Mouse (Mus musculus) stomach, embryonic 16.5 days (tissue): ENCODE data around the gene Cdk13. TPM values are rescaled to one million over a fixed set of nuclear protein-coding genes. Genes with fewer than 3 reads are reported as not detected.

ENCODE experiments used
- ATAC-seq: fragments of 200-750 bp; cut with Nextera tagmentation; 2 replicates; pipeline ENCODE4 v1.8.0; 2017; ENCODE audit warnings: moderate number of reproducible peaks, moderate TSS enrichment; ENCODE audit not compliant: insufficient read depth, low FRiP score
- H3K27ac ChIP-seq: fragments of 300-500 bp; sonication (generic); 2 replicates; pipeline ENCODE4 v1.5.1; 2014; ENCODE audit warnings: low read length
- H3K27me3 ChIP-seq: fragments of 300-500 bp; sonication (generic); 2 replicates; pipeline ENCODE4 v1.6.1; 2014; ENCODE audit warnings: low read length, control low read depth, mixed read lengths; ENCODE audit not compliant: control insufficient read depth, insufficient read depth
- H3K36me3 ChIP-seq: fragments of 300-500 bp; sonication (generic); 2 replicates; pipeline ENCODE4 v1.6.1; 2014; ENCODE audit warnings: low read length; ENCODE audit not compliant: control insufficient read depth, insufficient read depth
- H3K4me1 ChIP-seq: fragments of 300-500 bp; sonication (generic); 2 replicates; pipeline ENCODE4 v1.6.1; 2014; ENCODE audit warnings: low read length, control low read depth, mixed read lengths; ENCODE audit not compliant: control insufficient read depth, insufficient read depth
- H3K4me2 ChIP-seq: fragments of 300-500 bp; sonication (generic); 2 replicates; pipeline ENCODE4 v1.6.1; 2014; ENCODE audit warnings: low read depth, low read length, mixed read lengths
- H3K4me3 ChIP-seq: fragments of 300-500 bp; sonication (generic); replicated peaks from 2 replicates; pipeline ENCODE4 v1.5.1; 2014; ENCODE audit warnings: mild to moderate bottlenecking, low read length
- H3K9ac ChIP-seq: fragments of 300-500 bp; sonication (generic); 2 replicates; pipeline ENCODE4 v1.6.1; 2014; ENCODE audit warnings: low read length
- H3K9me3 ChIP-seq: fragments of 300-500 bp; sonication (generic); replicated peaks from 2 replicates; pipeline ENCODE4 v1.6.1; 2016; ENCODE audit warnings: low read length, control low read depth; ENCODE audit not compliant: control insufficient read depth
- WGBS: fragments of 180-500 bp; shearing (Covaris S2); extraction: QIAGEN DNeasy Blood & Tissue Kit; methylation state at CpG from one replicate; pipeline ENCODE4 v1.1.7; 2014; 5-methylcytosine and 5-hydroxymethylcytosine counted together
- polyA plus RNA-seq: library from polyadenylated mRNA; unstranded; fragments of >200 nt; fragmentation: Nextera tagmentation; extraction: Ambion mirVana; gene quantifications from 2 replicates; pipeline ENCODE4 v1.2.1, GENCODE M21; 2015

Gene Cdk13
- polyA plus RNA-seq, 1 experiment from 2014 or later = 12.9 TPM

DNA sequence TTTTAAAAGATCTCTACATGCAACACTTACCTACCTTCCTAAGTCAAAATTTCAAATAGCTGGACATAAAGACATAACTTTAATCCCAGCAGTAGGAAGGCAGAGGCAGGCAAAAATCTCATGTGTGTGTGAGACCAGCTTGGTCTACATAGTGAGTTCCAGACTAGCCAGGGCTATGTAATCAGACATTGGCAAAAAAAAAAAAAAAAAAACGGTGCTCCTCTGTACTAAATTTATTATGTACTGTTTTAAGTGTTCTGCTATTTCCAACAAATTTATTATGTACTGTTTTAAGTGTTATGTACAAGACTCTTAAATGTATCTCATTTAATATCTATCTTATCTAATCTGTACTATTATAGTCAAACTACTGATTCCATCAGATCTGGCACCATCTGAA is 28.6 kb downstream of the Cdk13 start:
- no peak for ATAC-seq
- WGBS = 85% methylated on average over 1 of the region's 1 CpGs
- H3K4me3 ChIP-seq = no peak overlapping the region
- H3K27me3 ChIP-seq = no peaks in the 10 kb centered on the region
- H3K27ac ChIP-seq = no peak overlapping the region
- H3K4me2 ChIP-seq = no peak overlapping the region
- no peaks in the 10 kb centered on the region for H3K4me1 ChIP-seq
- H3K36me3 ChIP-seq = no peaks in the 10 kb centered on the region
- H3K9ac ChIP-seq = no peak overlapping the region
- H3K9me3 ChIP-seq = no peaks in the 10 kb centered on the region

DNA sequence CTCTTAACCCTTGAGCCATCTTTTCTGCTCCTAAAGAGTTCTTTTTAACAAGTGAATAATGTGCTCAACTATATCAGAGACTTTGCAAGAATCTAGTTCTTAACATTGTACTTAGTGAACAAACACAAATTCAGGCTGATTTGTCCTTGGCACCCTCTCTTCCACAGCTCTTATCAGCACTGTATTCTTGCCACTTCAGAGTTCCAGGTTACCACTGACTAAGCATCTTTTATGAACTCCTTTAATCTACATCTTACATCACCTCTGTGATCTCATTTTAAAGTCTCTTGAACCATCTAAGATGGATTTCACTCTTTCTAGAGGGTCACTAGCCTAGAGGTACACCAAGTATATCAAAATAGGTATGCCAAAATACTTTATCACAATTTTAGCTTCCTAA is 29.5 kb downstream of the Cdk13 start:
- Histone ChIP-seq H3K4me1 (no peaks in the 10 kb centered on the region), H3K4me2 (no peak overlapping the region), H3K4me3 (no peak overlapping the region), H3K9me3 (no peaks in the 10 kb centered on the region), H3K9ac (no peak overlapping the region), H3K27ac (no peak overlapping the region), H3K36me3 (no peaks in the 10 kb centered on the region), H3K27me3 (no peaks in the 10 kb centered on the region)
- ATAC-seq = no peak

DNA sequence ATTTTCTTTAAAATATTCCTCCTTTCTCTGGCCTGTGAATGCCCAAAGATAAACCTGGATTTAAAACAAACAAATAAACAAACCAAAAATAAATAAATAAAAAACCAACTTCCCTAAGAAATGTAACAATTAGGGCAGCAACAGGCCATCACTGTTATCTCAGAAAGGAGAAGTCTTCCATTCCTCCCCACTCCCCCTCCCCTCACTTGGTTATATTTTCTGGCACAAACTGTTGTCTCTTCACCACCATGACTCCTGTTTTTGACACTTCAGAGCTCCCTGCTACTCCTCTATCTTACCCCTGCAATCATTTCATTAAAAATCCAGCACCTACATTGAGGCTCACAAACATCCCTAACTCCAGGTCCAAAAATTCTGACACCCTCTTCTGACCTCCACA is 31.8 kb downstream of the Cdk13 start:
- H3K27ac ChIP-seq = no peak overlapping the region
- H3K9me3 ChIP-seq = no peaks in the 10 kb centered on the region
- no peak overlapping the region for H3K4me3 ChIP-seq
- H3K9ac ChIP-seq = no peak overlapping the region
- no peak for ATAC-seq
- no peaks in the 10 kb centered on the region for H3K36me3 ChIP-seq
- no peak overlapping the region for H3K4me2 ChIP-seq
- H3K27me3 ChIP-seq = no peaks in the 10 kb centered on the region
- H3K4me1 ChIP-seq = no peaks in the 10 kb centered on the region

DNA sequence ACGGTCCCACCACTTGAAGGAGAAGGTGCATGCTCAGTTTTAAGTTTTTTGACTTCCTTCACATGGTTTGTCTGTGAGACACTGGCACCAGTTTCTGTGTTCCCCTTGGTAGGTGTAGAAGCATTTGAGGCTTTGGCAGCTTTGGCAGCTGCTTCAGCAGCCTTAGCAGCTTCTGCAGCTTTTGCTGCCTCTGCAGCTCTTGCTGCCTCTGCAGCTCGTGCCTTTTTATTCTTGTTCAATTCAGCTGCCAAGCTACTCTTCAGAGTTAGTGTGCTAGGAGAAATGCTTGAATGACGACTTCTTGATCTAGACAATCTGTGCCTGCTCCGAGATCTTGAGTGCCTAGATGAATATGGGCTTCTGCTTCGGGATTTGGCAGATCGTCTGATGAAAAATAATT is 32.3 kb downstream of the Cdk13 start:
- no peak for ATAC-seq
- Histone ChIP-seq H3K9ac (no peak overlapping the region), H3K4me2 (no peak overlapping the region), H3K36me3 (no peaks in the 10 kb centered on the region), H3K27ac (no peak overlapping the region), H3K27me3 (no peaks in the 10 kb centered on the region), H3K4me1 (no peaks in the 10 kb centered on the region), H3K9me3 (no peaks in the 10 kb centered on the region), H3K4me3 (no peak overlapping the region)
- 70% methylated on average over 6 of the region's 6 CpGs for WGBS

DNA sequence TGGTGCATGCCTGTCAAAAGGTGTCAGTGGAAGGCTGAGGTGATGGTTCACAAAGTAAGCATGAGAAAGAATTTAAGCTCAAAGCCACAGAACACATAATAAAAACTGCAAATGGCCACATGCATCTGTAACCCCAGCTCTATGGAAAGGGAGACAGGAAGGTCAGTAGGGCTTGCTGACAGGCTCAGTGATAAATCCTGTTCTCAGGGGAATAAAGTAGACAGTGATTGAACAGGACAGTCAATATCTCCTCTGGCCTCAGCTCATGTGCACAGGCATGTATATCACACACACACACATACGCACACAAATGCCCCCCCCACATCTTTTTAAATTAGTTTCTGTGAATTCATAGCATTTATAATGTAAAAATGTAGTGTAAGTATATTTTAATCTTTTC is 42.5 kb downstream of the Cdk13 start:
- H3K27ac ChIP-seq = no peak overlapping the region
- 0 out of 2 replicates have a peak, but pooled peaks cover 4% of the 10 kb centered on the region for H3K36me3 ChIP-seq
- no peaks in the 10 kb centered on the region for H3K9me3 ChIP-seq
- H3K27me3 ChIP-seq = no peaks in the 10 kb centered on the region
- no peaks in the 10 kb centered on the region for H3K4me1 ChIP-seq
- ATAC-seq = no peak
- H3K9ac ChIP-seq = no peak overlapping the region
- no peak overlapping the region for H3K4me2 ChIP-seq
- H3K4me3 ChIP-seq = no peak overlapping the region
- 100% methylated on average over 1 of the region's 1 CpGs for WGBS

DNA sequence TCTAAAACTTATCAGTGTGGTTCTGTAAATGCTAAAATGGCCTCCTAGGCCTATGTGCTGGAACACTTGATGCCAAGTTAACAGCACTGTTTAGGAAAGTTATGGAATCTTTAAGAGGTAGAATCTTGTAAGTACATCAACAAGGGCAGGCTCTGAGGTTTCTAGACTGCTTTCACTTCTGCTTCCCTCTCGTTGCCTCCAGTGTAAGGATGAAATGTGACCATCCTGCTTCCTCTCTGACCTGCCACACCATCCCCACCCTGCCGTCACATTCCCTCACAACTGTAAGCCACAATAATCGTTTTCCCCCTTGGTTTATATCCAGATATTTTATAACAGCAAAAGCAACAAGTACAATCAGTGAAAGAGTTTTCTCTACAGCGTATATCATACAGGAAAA is 49.9 kb downstream of the Cdk13 start:
- H3K27me3 ChIP-seq = no peaks in the 10 kb centered on the region
- ATAC-seq = no peak
- WGBS = 80% methylated on average over 4 of the region's 4 CpGs
- H3K9me3 ChIP-seq = no peaks in the 10 kb centered on the region
- H3K9ac ChIP-seq = no peak overlapping the region
- no peak overlapping the region for H3K27ac ChIP-seq
- H3K4me2 ChIP-seq = no peak overlapping the region
- no peaks in the 10 kb centered on the region for H3K4me1 ChIP-seq
- H3K4me3 ChIP-seq = no peak overlapping the region
- no peaks in the 10 kb centered on the region for H3K36me3 ChIP-seq

DNA sequence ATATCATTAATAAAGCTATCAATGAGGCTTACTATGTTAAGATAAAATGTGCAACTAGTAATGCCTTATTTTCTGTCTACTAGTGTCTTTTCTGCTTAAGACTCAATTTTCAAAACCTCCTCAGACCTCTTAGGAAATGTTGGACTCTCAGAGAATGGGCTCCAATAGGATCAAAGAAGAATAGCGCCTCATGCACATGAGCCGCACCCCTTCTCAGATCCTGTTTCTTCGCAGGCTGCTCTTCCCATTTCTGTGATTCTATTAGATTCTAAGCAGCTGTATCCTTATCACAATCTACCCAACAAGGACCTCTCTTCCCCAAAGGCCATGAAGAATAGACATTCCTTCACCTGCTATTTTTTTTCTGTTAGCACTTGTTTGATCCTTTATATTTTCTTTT is 76.1 kb downstream of the Cdk13 start:
- no peak overlapping the region for H3K9ac ChIP-seq
- no peaks in the 10 kb centered on the region for H3K27me3 ChIP-seq
- H3K27ac ChIP-seq = no peak overlapping the region
- no peak for ATAC-seq
- no peaks in the 10 kb centered on the region for H3K9me3 ChIP-seq
- H3K36me3 ChIP-seq = no peaks in the 10 kb centered on the region; the same call in 1 of the 2 replicates
- H3K4me2 ChIP-seq = no peak overlapping the region
- no peaks in the 10 kb centered on the region for H3K4me1 ChIP-seq
- WGBS = 91% methylated on average over 3 of the region's 3 CpGs
- H3K4me3 ChIP-seq = no peak overlapping the region

DNA sequence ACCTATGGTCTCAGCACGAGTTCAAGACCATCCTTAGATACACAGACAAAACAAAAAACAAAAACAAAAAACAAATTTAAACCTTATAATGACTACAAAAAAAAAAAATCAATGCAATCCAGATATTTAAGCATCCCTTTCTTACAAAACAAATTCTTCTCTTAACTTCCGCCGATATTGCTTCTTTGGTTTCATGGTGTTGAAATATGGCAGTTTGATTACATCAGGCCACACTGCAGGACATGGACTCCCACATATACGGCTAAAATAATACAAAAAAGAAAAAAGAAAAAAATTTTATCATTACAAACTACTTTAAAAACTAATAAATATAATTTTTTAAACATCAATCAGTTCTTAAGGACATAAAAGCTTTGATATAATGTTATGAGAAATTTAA is 77.0 kb downstream of the Cdk13 start:
- no peaks in the 10 kb centered on the region for H3K27me3 ChIP-seq
- no peak overlapping the region for H3K4me3 ChIP-seq
- H3K4me2 ChIP-seq = no peak overlapping the region
- no peaks in the 10 kb centered on the region; the same call in 1 of the 2 replicates for H3K36me3 ChIP-seq
- H3K27ac ChIP-seq = no peak overlapping the region
- H3K9me3 ChIP-seq = no peaks in the 10 kb centered on the region
- 83% methylated on average over 4 of the region's 4 CpGs for WGBS
- no peak for ATAC-seq
- no peak overlapping the region for H3K9ac ChIP-seq
- H3K4me1 ChIP-seq = no peaks in the 10 kb centered on the region

DNA sequence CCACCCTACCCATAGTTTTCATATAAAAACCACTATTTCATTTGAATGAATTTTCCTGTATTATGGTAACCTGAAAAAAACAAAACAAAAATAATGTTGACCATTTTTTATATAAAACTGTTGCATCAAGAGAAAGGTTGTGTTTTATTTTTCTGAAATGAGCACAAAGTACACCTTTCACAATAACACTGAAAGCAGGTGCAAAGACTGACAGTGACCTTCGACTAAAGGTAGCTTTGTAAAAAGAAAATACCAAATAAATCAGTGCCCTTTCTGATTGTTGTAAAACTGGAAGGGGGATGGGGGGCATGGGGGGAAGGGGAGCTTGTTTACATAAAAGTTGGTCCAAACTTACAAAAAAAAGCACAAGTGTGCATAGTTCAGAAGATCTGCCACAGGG is 87.5 kb downstream of the Cdk13 start:
- no peak overlapping the region for H3K4me2 ChIP-seq
- H3K27me3 ChIP-seq = no peaks in the 10 kb centered on the region
- H3K36me3 ChIP-seq = peaks cover 14% of the 10 kb centered on the region
- H3K27ac ChIP-seq = no peak overlapping the region
- H3K9ac ChIP-seq = no peak overlapping the region
- H3K4me1 ChIP-seq = no peaks in the 10 kb centered on the region
- ATAC-seq = no peak
- H3K9me3 ChIP-seq = no peaks in the 10 kb centered on the region
- WGBS = 97% methylated on average over 1 of the region's 1 CpGs
- no peak overlapping the region for H3K4me3 ChIP-seq

DNA sequence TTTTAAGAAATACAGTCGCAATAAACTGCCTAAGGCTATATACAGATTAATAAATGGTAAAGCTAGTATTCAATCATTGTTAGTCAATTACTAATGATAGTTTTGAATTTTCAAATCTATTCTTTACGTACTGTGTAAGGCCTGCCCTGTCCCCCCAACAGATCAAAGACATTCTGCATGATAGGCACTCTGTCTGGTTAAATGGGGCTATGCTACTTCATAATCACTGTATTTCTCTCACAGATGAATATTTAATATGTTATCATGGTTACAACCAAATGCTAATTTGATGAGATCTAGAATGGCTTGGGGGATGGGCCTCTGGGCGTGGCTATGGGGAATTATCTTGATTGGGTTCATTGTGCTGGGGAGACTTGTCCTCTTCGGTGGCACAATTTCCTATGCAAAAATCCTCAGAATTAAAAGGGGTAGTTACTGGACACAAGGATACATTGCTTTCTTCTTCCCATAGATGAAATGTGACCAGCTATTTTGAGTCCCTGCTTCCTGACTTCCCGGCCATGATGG is 96.0 kb downstream of the Cdk13 start:
- no peaks in the 10 kb centered on the region for H3K9me3 ChIP-seq
- no peak overlapping the region for H3K27ac ChIP-seq
- H3K4me3 ChIP-seq = no peak overlapping the region
- H3K27me3 ChIP-seq = no peaks in the 10 kb centered on the region
- no peaks in the 10 kb centered on the region for H3K4me1 ChIP-seq
- ATAC-seq = no peak
- WGBS = 86% methylated on average over 5 of the region's 5 CpGs
- no peak overlapping the region for H3K9ac ChIP-seq
- no peak overlapping the region for H3K4me2 ChIP-seq
- no peaks in the 10 kb centered on the region for H3K36me3 ChIP-seq
